Mouse (Mus musculus): Measurements from ENCODE around the gene 4931422A03Rik.
A peak's percentile ranks its signal among the peaks of the same experiment; 100 is the strongest.
"Not testable (repeated sequence)": the region's sequence is repeated elsewhere in the genome, so short reads cannot be mapped to it uniquely, and the experiment has no call there.

4931422A03Rik gene

DNA sequence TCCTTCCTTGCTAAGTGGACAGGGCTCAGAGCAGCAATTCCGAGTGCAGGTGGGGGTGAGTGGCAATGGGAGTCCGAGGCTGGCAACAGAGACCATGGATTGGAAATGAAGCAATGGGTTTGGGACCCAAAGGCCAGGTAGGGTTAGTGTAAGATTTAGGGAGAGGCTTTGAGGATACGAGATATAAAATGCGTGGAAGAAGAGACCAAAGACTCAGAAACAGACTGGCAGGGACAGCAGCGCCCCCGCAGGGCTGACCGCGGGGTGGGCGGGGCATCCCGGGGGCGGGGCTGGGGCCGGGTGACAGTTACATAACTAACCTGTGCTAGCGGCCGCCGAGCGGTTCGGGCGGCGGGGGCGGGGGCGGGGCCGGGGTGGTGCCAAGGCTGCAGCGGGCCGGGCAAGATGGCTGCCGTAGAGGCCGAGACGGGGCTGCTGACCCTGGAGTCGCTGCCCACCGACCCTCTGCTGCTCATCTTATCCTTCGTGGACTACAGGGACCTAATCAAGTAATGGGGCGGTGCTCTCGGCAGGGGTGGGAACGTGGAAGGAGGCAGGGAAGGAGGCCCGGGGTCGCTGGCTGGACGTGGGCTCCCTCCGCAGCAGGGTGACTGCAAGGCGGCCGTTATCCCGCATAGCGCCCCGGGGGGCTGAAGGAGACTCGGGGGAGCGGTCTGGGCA lies 563 bp downstream of the 4931422A03Rik start, which contains the start of gene Fbxo3:
Gene Fbxo3 (plus strand): TSS at position 264 of the 681 bp plus-strand sequence.
- no peak for DNase-seq (ENCODE audit: extremely low spot score, low read depth, low spot score)

DNA sequence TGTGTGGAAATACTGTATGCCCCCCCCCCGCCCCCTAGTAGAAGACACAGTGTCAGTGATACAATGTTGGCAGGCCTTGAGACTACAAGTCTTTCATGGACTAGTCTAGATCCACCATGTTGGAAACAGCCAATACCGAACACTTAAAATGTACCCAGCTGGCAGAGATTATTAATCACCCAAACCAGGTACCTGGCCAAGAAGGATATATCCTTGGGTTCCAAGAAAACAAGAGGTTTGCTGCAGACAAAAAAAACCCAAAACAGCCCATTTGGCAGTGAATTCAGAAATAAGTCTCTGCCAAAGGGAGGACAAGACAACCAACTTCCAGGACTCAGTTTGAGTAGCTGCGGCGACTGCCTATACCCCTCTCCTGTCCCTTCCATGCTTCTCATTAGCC lies 3.5 kb downstream of the 4931422A03Rik start:
- DNase-seq (ENCODE audit: extremely low spot score, low read depth, low spot score): no peak

GRCm38 (mm10) chr2:104023096-104023495 lies 5.1 kb downstream of the 4931422A03Rik start:
- DNase-seq (ENCODE audit: extremely low spot score, low read depth, low spot score): no peak

DNA sequence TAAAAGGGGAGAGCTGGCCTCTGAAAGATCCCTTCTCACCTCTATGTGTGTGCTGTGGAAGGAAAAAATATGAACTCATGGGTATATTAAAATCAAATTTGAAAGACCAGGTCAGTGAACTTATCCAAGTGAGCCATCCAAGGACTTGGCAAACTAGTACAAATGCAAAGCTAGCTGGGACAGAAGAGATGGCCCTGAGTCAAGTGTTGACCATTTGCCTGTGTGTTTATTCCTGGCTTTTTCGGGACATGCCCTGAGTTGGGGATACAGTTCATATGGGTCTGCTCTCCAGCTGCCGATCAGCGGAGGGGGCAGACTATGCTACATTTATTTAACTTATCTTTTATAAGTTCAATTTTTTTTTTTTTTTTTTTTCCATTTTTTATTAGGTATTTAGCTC lies 19.3 kb downstream of the 4931422A03Rik start:
- not testable (repeated sequence) for DNase-seq (ENCODE audit: extremely low spot score, low read depth, low spot score)

DNA sequence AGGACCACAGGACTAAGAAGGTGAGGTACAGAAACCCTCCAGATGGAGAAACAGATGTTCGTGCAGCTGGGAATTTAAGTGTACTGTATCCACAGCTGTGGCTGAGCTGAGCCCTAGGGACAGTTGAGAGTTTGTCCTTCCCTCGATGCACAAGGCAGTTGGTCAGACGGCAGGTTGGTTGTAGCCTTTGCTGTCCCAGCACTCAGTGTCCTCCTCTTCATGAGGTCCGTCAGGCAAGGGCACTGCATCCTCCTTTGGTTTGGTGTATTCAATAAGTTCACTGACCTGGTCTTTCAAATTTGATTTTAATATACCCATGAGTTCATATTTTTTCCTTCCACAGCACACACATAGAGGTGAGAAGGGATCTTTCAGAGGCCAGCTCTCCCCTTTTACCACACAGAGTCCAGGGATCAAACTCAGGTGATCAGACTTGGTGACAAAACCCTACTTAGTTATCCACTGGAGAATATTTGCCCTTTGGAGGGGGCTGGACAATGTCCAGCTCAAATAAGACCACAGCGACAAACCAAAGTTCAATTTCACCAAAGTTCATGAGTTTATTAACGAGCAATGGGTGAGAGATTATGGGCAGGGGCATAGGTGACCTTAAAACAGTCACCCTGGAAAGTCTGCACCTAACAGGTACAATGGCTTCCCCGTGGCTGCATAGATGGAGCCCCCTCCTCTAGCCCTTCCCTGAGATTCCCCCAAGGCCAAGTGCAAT lies 20.2 kb downstream of the 4931422A03Rik start:
- DNase-seq (ENCODE audit: extremely low spot score, low read depth, low spot score): no peak

DNA sequence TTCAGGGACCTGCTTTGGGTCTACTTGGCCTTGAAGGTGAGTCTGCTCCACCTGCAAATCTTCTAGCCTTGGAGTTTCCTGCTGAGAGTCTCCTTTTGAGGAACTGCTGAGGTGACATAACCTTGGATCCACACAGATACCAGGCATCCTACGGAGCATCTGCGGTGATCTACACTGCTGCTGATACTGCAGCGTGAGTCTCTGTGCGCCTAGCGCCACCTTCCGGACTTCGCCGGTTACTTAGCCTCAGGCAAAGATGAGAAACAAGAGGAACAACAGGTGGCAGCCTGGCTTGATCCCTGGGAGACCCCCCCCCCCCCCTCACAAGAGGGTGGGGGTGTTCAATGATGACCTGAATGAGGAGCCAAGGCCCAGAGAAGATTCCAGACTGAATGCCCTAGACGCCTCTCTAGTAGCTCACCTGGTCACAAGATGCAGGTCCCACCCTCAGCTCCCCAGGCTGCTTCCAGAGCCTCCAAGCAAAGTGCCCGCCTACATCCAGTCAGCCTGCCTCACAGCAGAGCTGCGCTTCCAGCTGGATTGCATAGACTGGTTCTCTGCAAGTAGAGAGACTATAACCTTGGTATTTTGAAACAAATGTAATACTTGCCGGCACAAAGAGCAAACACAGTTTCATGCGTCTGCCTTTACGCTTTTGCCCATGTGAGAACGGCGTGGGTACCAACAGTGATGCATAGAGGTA lies 25.3 kb downstream of the 4931422A03Rik start:
- no peak for DNase-seq (ENCODE audit: extremely low spot score, low read depth, low spot score)

GRCm38 (mm10) chr2:104001861-104002260 lies 26.3 kb downstream of the 4931422A03Rik start:
- DNase-seq (ENCODE audit: extremely low spot score, low read depth, low spot score): no peak

GRCm38 (mm10) chr2:104001076-104001475 lies 27.1 kb downstream of the 4931422A03Rik start:
- DNase-seq (ENCODE audit: extremely low spot score, low read depth, low spot score): no peak

- DNase-seq (ENCODE audit: extremely low spot score, low read depth, low spot score): no peak
Measured at GRCm38 (mm10) chr2:103992618-103993332, 35.4 kb downstream of the 4931422A03Rik start.

DNA sequence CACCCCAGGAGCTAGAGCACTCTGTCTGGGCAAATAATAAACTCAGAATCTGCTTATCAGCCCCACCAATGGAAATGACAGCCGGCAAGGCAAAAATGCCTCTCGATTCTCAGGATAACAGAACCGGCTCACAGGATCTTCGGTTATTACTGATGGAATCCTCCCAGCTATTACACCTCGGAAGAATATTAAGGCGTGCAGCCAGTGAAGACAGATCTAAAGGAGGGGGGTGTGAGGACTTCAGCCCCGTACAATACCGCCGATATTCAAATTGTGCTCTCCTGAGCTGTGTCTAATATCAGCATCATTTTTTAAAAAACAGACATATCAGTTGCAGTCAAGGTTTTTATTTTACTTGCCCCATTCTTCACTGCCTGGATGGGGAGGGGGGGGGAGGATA lies 36.0 kb downstream of the 4931422A03Rik start:
- DNase-seq (ENCODE audit: extremely low spot score, low read depth, low spot score): no peak

DNA sequence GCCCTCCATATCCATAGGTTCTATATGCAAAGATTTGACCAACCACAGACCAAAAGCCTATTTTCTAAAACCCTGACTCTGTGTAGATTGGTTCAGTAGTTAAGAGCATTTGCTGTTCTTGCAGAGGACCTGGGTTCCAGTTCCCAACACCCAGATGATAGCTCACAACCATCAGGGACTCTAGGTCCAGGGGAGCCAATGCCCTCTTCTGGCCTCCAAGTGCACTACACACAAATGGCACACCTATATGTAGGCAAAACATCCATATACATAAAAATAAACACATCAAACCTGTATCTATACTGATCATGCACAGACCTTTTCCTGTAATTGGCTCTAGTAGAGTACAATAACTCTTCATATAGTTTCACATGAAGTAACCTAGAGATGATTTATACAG lies 36.9 kb downstream of the 4931422A03Rik start:
- no peak for DNase-seq (ENCODE audit: extremely low spot score, low read depth, low spot score)

DNA sequence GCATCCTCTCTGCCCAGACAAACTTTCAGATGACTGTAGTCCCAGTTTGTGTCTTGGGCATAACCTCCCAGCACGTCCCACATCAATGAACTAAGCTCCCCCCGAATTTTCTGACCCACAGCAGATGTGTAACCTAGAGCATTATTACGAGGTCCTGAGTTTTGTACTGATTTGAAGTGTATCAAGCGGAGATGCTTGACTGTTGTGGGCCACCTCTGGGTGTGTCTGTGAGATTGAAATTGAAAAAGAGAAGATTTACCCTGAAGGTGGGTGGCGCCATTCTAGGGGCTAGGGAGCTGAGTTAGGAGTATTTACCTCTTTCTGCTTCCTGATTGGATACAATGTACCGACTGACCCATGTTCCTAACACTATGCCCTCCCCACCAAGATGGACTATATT lies 38.4 kb downstream of the 4931422A03Rik start:
- no peak for DNase-seq (ENCODE audit: extremely low spot score, low read depth, low spot score)

GRCm38 (mm10) chr2:103987595-103987994 lies 40.6 kb downstream of the 4931422A03Rik start:
- DNase-seq (ENCODE audit: extremely low spot score, low read depth, low spot score): not testable (repeated sequence)

DNA sequence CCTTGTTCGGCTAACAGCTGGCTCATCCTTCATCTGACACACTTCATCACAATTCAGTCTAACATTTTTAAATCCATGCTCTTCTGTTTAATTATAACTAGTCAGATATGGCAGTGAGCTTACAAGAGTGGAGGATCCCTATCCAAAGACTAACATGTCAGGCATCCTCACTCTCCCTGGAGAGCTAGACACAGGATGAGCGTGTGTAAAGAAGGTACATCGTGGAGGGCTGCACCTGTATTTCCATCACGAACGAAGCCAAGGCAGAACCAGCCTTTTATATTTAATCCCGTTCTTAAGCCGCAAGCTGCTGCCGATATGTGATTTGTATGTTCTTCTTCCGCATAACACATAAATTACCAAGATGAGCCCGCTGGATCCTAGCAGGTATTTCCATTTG lies 45.0 kb downstream of the 4931422A03Rik start:
- DNase-seq (ENCODE audit: extremely low spot score, low read depth, low spot score): no peak

DNA sequence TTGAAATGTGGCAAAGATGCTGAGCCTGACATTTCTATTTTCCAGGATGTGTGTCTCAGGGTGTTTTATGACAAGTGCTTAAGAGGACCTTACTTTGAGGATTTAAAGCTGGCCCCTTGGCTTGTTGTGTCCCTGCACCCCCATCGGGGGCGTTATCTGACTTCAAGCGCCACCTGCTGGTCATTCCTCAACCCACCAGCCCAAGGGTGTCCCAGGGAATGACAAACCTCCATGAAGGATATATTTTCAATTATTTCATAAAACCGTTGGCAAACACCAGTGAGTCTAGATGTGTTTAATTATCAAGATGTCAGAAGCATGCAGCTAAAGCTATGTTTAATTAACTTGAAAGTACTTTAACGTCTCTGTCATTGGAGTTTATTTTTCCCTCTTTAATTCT lies 45.9 kb downstream of the 4931422A03Rik start:
- no peak for DNase-seq (ENCODE audit: extremely low spot score, low read depth, low spot score)

GRCm38 (mm10) chr2:103977716-103978115 lies 50.4 kb downstream of the 4931422A03Rik start:
- no peak for DNase-seq (ENCODE audit: extremely low spot score, low read depth, low spot score)

DNA sequence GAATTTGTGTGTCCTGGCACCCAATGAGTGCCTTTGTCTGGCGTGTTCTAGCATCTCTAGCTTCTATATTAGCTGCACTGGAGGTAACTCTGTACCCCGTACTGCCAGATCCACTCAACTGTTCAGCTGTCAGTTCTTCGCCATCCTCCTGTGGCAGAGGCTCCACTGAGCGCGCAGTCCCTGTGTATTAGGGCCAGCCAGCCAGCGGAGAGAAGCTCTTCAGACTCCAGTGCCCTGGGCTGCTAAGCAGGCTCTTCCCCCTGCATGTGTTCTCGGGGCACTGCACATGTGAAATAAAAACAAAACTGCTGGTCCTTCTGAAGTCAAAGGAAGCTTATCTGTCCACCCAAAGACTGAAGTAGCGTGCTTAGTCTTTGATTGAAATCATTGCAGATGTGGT lies 50.9 kb downstream of the 4931422A03Rik start:
- DNase-seq (ENCODE audit: extremely low spot score, low read depth, low spot score): no peak

GRCm38 (mm10) chr2:103975904-103976303 lies 52.3 kb downstream of the 4931422A03Rik start:
- DNase-seq (ENCODE audit: extremely low spot score, low read depth, low spot score): no peak

DNA sequence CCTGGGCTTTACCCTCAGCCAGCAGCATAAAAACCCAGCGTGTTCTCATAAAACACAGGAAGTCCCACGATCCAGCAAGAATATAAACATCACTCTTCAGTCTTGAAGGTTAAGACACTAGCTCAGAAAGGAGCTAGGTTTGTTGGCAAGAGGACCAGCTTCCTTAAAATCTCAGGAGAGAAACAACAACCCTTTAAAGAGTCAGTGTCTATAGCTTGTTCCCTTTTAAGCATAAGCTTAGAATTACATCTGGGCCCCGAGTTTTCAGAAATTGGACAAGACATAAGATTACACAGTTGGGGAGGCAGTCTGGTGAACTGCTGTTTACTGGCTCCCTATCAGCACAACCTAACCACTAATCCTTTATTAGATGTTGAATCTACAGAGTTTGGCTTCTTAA lies 56.3 kb downstream of the 4931422A03Rik start:
- DNase-seq (ENCODE audit: extremely low spot score, low read depth, low spot score): no peak

DNA sequence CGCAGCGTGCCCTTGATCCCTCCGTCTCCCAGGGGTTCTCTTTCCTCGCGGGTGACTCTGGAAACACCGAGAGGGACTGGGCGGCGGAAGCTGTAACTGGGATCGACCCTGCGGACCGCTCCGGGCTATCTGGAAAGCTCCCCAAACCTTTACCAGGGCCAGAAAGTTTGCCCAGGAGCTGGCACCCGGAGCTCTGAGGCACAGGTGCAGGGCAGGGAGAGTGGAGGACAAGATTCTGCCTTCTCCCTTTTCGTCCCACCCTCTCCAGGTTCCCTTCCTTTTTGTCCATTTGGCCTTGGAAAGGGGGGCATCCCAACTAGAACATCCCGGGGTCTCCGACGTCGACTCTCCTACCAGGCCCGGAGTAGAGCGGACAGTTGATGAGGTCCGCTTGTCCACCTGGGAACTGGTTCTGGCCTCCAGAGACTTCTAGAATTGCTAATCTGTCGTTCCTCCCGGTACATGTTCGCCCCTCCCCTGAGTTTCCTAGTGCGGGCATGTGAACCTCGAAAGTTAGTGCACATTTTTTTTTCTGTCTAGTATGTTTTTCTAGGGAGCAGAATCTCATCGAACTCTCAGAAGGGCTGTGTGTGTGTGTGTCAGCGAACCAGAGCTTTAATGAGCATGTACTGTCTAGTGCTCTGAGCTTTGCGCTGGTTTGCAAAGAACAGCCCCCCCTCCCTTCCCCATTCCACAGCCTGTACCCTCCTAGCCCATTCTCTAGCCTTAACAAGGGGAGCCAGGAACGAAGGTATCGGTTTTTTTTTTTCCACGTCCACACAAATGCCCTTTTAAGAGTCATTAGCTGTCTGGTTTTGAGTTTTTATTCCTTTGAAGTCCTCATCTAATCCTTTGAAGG lies 57.1 kb downstream of the 4931422A03Rik start:
- peak; percentile 28 for DNase-seq (ENCODE audit: extremely low spot score, low read depth, low spot score)
